Mouse (Mus musculus): ENCODE data around the gene St3gal3.

Gene St3gal3

GRCm38 (mm10) chr4:117898111-117898510 is 236.6 kb downstream of the St3gal3 start:
- DNase-seq (ENCODE audit: low spot score in 2 of 2), result no peak

- DNase-seq (ENCODE audit: low spot score in 2 of 2), result no peak
Measured at GRCm38 (mm10) chr4:117896031-117896430, 238.7 kb downstream of the St3gal3 start.

GRCm38 (mm10) chr4:117895339-117895738 is 239.4 kb downstream of the St3gal3 start:
- DNase-seq (ENCODE audit: low spot score in 2 of 2), result no peak

- DNase-seq (ENCODE audit: low spot score in 2 of 2), result no peak
Measured at GRCm38 (mm10) chr4:117894601-117895000, 240.1 kb downstream of the St3gal3 start.

GRCm38 (mm10) chr4:117893376-117893775 is 241.3 kb downstream of the St3gal3 start:
- DNase-seq (ENCODE audit: low spot score in 2 of 2), result no peak

GRCm38 (mm10) chr4:117891738-117892161 is 243.0 kb downstream of the St3gal3 start, which contains the start of gene Dph2:
TSS of gene Dph2 (minus strand) at chr4:117892032.
- DNase-seq (ENCODE audit: low spot score in 2 of 2), result peak; percentile 80 to 85

GRCm38 (mm10) chr4:117890750-117891149 is 244.0 kb downstream of the St3gal3 start:
- DNase-seq (ENCODE audit: low spot score in 2 of 2), result no peak

GRCm38 (mm10) chr4:117890031-117890430 is 244.7 kb downstream of the St3gal3 start:
- no peak for DNase-seq (ENCODE audit: low spot score in 2 of 2)

GRCm38 (mm10) chr4:117889471-117889870 is 245.2 kb downstream of the St3gal3 start:
- no peak for DNase-seq (ENCODE audit: low spot score in 2 of 2)

- no peak for DNase-seq (ENCODE audit: low spot score in 2 of 2)
Measured at GRCm38 (mm10) chr4:117887920-117888319, 246.8 kb downstream of the St3gal3 start.

- DNase-seq (ENCODE audit: low spot score in 2 of 2), result peak; percentile 95 to 96
Measured at GRCm38 (mm10) chr4:117887133-117887532, 247.6 kb downstream of the St3gal3 start, which contains the start of gene Atp6v0b. TSS of gene Atp6v0b (minus strand) at chr4:117887333.

- DNase-seq (ENCODE audit: low spot score in 2 of 2), result no peak
Measured at GRCm38 (mm10) chr4:117886644-117887043, 248.1 kb downstream of the St3gal3 start.

GRCm38 (mm10) chr4:117885994-117886393 is 248.7 kb downstream of the St3gal3 start:
- DNase-seq (ENCODE audit: low spot score in 2 of 2), result no peak

GRCm38 (mm10) chr4:117885093-117885492 is 249.6 kb downstream of the St3gal3 start:
- DNase-seq (ENCODE audit: low spot score in 2 of 2), result no peak

GRCm38 (mm10) chr4:117884146-117884545 is 250.6 kb downstream of the St3gal3 start:
- DNase-seq (ENCODE audit: low spot score in 2 of 2), result no peak

- DNase-seq (ENCODE audit: low spot score in 2 of 2), result peak; percentile 66 to 71
Measured at GRCm38 (mm10) chr4:117882701-117883691, 251.7 kb downstream of the St3gal3 start, which contains the start of gene B4galt2. TSS of gene B4galt2 (minus strand) at chr4:117883487.
